Mouse (Mus musculus): ENCODE data around the gene Ccdc8. TPM values are rescaled to one million over a fixed set of nuclear protein-coding genes. Genes with fewer than 3 reads are reported as not detected.

The Ccdc8 gene
- total RNA-seq, 2 experiments from 2014 or later, result 3.0 to 3.1 TPM

- no peak for DNase-seq (ENCODE audit: low spot score in 2 of 2)
Measured at GRCm38 (mm10) chr7:17039373-17039772, 46.9 kb downstream of the Ccdc8 start.

- DNase-seq (ENCODE audit: low spot score in 2 of 2), result no peak
Measured at GRCm38 (mm10) chr7:17045743-17046142, 53.2 kb downstream of the Ccdc8 start.

Other genes with a start within 250 kb of the Ccdc8 start
- 1 to 10 TPM; 5.5 to 5.8 TPM for gene Slc1a5, start 211.4 kb upstream of the Ccdc8 start, total RNA-seq (2021)
- 100 to 1,000 TPM; 279 to 300 TPM for gene Strn4, start 176.8 kb upstream of the Ccdc8 start, total RNA-seq (2021)
- 10 to 100 TPM; 45.9 to 46.2 TPM for gene Fkrp, start 176.0 kb upstream of the Ccdc8 start, total RNA-seq (2021)
- 1 to 10 TPM; 6.8 to 9.1 TPM for gene Prkd2, start 149.8 kb upstream of the Ccdc8 start, total RNA-seq (2021)
- gene Dact3, start 117.4 kb upstream of the Ccdc8 start, total RNA-seq (2021), result 100 to 1,000 TPM; 115 to 120 TPM
- gene Gng8, start 100.9 kb upstream of the Ccdc8 start, total RNA-seq (2021), result 1 to 10 TPM; 1.5 to 1.9 TPM
- gene Ptgir, start 86.2 kb upstream of the Ccdc8 start, total RNA-seq (2021), result under 1 TPM in 1 of 2 experiments, not detected in 1; 0.28 TPM
- 1,000 to 10,000 TPM; 2,318 to 2,416 TPM for gene Calm3, start 68.6 kb upstream of the Ccdc8 start, total RNA-seq (2021)
- 100 to 1,000 TPM; 240 to 246 TPM for gene Pnmal2, start 48.0 kb upstream of the Ccdc8 start, total RNA-seq (2021)
- 10 to 100 TPM; 72.5 to 74.5 TPM for gene Pnmal1, start 33.0 kb upstream of the Ccdc8 start, total RNA-seq (2021)
- gene Gm42372, start 9.6 kb upstream of the Ccdc8 start, total RNA-seq (2021), result 10 to 100 TPM; 46.2 to 49.3 TPM
- gene Ppp5c, start 35.2 kb downstream of the Ccdc8 start, total RNA-seq (2021), result 100 to 1,000 TPM; 149 to 163 TPM
- 10 to 100 TPM; 13.7 to 18.7 TPM for gene Hif3a, start 69.7 kb downstream of the Ccdc8 start, total RNA-seq (2021)
- 1 to 10 TPM; 3.4 TPM for gene Psg16, start 81.3 kb downstream of the Ccdc8 start, total RNA-seq (2021)
- gene Ceacam3, start 157.6 kb downstream of the Ccdc8 start, total RNA-seq (2021), result under 1 TPM in 1 of 2 experiments, not detected in 1; 0.14 TPM
- not detected for gene Psg29, start 210.8 kb downstream of the Ccdc8 start, total RNA-seq (2021)

Measured in layer of hippocampus, postnatal 14 days (tissue).